Mouse (Mus musculus) liver, adult 2 months (tissue): ENCODE data around the gene 2610507B11Rik.

ENCODE experiments used
- CTCF ChIP-seq: fragments of 200-500 bp; IDR thresholded peaks from 2 replicates; pipeline ENCODE4 v1.5.1; 2011; ENCODE audit warnings: low read depth, low read length, control low read depth
- POLR2A ChIP-seq: fragments of 200-500 bp; IDR thresholded peaks from 2 replicates; pipeline ENCODE4 v1.6.1; 2011; ENCODE audit warnings: low read length, control low read depth; ENCODE audit not compliant: insufficient read depth; ENCODE audit errors: extremely low read depth

- TF ChIP-seq POLR2A (peak; percentile 71; the same call in 1 of the 2 replicates), CTCF (0 out of 2 replicates have a peak, but pooled peaks have one; percentile 2)
These were observed 15.8 kb upstream of the 2610507B11Rik start, which contains the start of the genes Sdf2 and Supt6 for GRCm38 (mm10) chr11:78245627-78246317.
